Mouse (Mus musculus) testis, adult 2 months (tissue): ENCODE results near the gene Gcnt1.

Experiments
- CTCF ChIP-seq: fragments of 200-500 bp; IDR thresholded peaks from 2 replicates; pipeline ENCODE4 v1.5.1; 2012; ENCODE audit warnings: low read depth, mild to moderate bottlenecking, inconsistent platforms, low read length, moderate library complexity; ENCODE audit not compliant: control insufficient read depth, insufficient read depth, insufficient replicate concordance
- POLR2A ChIP-seq: fragments of 200-500 bp; IDR thresholded peaks from 2 replicates; pipeline ENCODE4 v1.6.1; 2012; ENCODE audit warnings: low read depth, mild to moderate bottlenecking, inconsistent platforms, low read length, moderate library complexity; ENCODE audit not compliant: control insufficient read depth

DNA sequence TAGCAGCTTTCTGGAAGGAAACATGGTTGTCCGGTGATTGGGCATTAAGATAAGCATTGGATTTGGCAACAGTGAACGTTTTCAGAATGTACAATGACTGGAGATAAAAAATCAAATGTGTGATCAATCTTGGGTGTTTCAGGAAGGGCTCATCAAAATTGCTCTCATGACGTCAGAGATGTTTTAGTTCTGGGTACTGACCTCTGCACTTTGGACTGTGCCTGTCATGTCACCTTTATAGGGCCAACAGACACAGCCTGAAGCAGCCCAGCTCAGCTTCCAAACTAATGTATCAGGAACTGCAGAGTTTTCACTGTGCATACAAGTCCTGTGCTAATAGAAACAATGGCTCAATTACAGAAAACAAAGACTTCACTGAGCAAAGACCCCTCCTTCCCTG is 89.3 kb downstream of the Gcnt1 start:
- TF ChIP-seq CTCF (no peak), POLR2A (no peak)
